Mouse (Mus musculus): ENCODE results near the gene Gm525. TPM values are rescaled to one million over a fixed set of nuclear protein-coding genes. Genes with fewer than 3 reads are reported as not detected.

The Gm525 gene
- polyA plus RNA-seq (2014; fragmentation: Illumina TruSeq; extraction: RNeasy Lipid Tissue Mini Kit (QIAGEN cat#74804); ENCODE audit: low read depth, low replicate concordance): not detected

GRCm38 (mm10) chr11:89073541-89073940 lies at the start of gene Gm525:
Gene Gm525 (plus strand): TSS chr11:89073841.

DNA sequence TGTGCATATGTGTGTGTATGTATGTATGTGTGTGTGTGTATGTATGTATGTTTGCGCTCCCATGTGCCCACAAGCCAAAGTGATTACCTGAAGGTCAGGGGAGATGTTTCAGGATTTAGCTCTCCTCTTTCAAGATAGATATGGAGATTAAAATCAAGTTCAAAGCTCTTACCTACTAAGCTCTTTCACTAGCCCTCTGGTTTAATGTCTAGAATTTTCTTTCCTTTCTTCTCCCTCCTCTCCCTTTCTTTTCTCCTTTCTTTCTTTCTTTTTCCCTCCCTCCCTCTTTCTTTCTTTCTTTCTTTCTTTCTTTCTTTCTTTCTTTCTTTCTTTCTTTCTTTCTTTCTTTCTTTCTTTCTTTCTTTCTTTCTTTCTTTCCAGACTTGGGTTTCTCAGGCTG lies 6.9 kb upstream of the Gm525 start, which contains the start of gene Dgke:
TSS of gene Dgke (minus strand) at position 101 of the 400 bp plus-strand sequence.

Other genes starting within 250 kb of the Gm525 start
- gene Akap1, start 209.3 kb upstream of the Gm525 start, polyA plus RNA-seq (2014; fragmentation: Illumina TruSeq; extraction: RNeasy Lipid Tissue Mini Kit (QIAGEN cat#74804); ENCODE audit: low read depth, low replicate concordance): 25.9 TPM
- gene Scpep1, start 118.4 kb upstream of the Gm525 start, polyA plus RNA-seq (2014; fragmentation: Illumina TruSeq; extraction: RNeasy Lipid Tissue Mini Kit (QIAGEN cat#74804); ENCODE audit: low read depth, low replicate concordance): 37.3 TPM
- not detected for gene Elobl, start 106.9 kb upstream of the Gm525 start, polyA plus RNA-seq (2014; fragmentation: Illumina TruSeq; extraction: RNeasy Lipid Tissue Mini Kit (QIAGEN cat#74804); ENCODE audit: low read depth, low replicate concordance)
- 2.5 TPM for gene Coil, start 103.6 kb upstream of the Gm525 start, polyA plus RNA-seq (2014; fragmentation: Illumina TruSeq; extraction: RNeasy Lipid Tissue Mini Kit (QIAGEN cat#74804); ENCODE audit: low read depth, low replicate concordance)
- gene Trim25, start 74.5 kb upstream of the Gm525 start, polyA plus RNA-seq (2014; fragmentation: Illumina TruSeq; extraction: RNeasy Lipid Tissue Mini Kit (QIAGEN cat#74804); ENCODE audit: low read depth, low replicate concordance): 27.1 TPM
- gene Dgke, start 7.0 kb upstream of the Gm525 start, polyA plus RNA-seq (2014; fragmentation: Illumina TruSeq; extraction: RNeasy Lipid Tissue Mini Kit (QIAGEN cat#74804); ENCODE audit: low read depth, low replicate concordance): 1.6 TPM
- gene Nog, start 228.5 kb downstream of the Gm525 start, polyA plus RNA-seq (2014; fragmentation: Illumina TruSeq; extraction: RNeasy Lipid Tissue Mini Kit (QIAGEN cat#74804); ENCODE audit: low read depth, low replicate concordance): not detected

Data from liver, adult 10 weeks (tissue).